Mouse (Mus musculus): ENCODE data around the gene Camta1.

GRCm38 (mm10) chr4:151775441-151775840, 86.2 kb downstream of the Camta1 start:
- TF ChIP-seq MAFK (IDR thresholded peaks at IDR 0.05; ENCODE audit: insufficient read depth, low read depth, low read length) (no peak), CHD2 (IDR thresholded peaks at IDR 0.05; ENCODE audit: low read depth, low read length) (no peak), ZC3H11A (IDR thresholded peaks at IDR 0.05; ENCODE audit: borderline replicate concordance, low read depth, low read length) (no peak)

Data from ES-E14 (cell line).